Mouse (Mus musculus) C2C12 (cell line): ENCODE measurements around the gene Ado. TPM values are rescaled to one million over a fixed set of nuclear protein-coding genes. Genes with fewer than 3 reads are reported as not detected.
A peak's percentile ranks its signal among the peaks of the same experiment; 100 is the strongest.

ENCODE experiments used
- H3K27me3 ChIP-seq: one replicate; pipeline ENCODE4 v1.6.1; 2011; ENCODE audit not compliant: control insufficient read depth, insufficient read depth, insufficient read length
- H3K36me3 ChIP-seq: one replicate; pipeline ENCODE4 v1.6.1; 2011; ENCODE audit not compliant: control insufficient read depth, insufficient read depth
- H3K4me3 ChIP-seq: one replicate; pipeline ENCODE4 v1.5.1; 2011; ENCODE audit warnings: mild to moderate bottlenecking, control low read depth; ENCODE audit not compliant: poor library complexity, insufficient read depth, severe bottlenecking
- H3K79me2 ChIP-seq: one replicate; pipeline ENCODE4 v1.6.1; 2011; ENCODE audit not compliant: control insufficient read depth, insufficient read depth
- H3K79me3 ChIP-seq: one replicate; pipeline ENCODE4 v1.6.1; 2011; ENCODE audit warnings: low read depth, control low read depth
- H3ac ChIP-seq: one replicate; pipeline ENCODE3; 2011; ENCODE audit warnings: low read depth; ENCODE audit not compliant: control insufficient read depth, insufficient read length
- CEBPB ChIP-seq: IDR thresholded peaks from one replicate; pipeline ENCODE4 v1.6.1; 2011; ENCODE audit warnings: low read depth, mild to moderate bottlenecking, control low read depth, moderate library complexity
- CTCF ChIP-seq: IDR thresholded peaks from one replicate; pipeline ENCODE4 v1.5.1; 2011; ENCODE audit not compliant: control insufficient read depth, insufficient read depth, insufficient read length
- FOSL1 ChIP-seq: IDR thresholded peaks from one replicate; pipeline ENCODE4 v1.8.0; 2011; ENCODE audit warnings: mild to moderate bottlenecking, low read length; ENCODE audit not compliant: poor library complexity, insufficient read depth, severe bottlenecking
- MAX ChIP-seq: IDR thresholded peaks from one replicate; pipeline ENCODE4 v1.6.1; 2011; ENCODE audit warnings: mild to moderate bottlenecking, control low read depth
- MYOD1 ChIP-seq: IDR thresholded peaks from one replicate; pipeline ENCODE4 v1.6.1; 2011; ENCODE audit warnings: low read depth; ENCODE audit not compliant: control insufficient read depth, insufficient read length
- MYOG ChIP-seq: IDR thresholded peaks from one replicate; pipeline ENCODE4 v1.6.1; 2011; ENCODE audit not compliant: control insufficient read depth, insufficient read length; ENCODE audit errors: extremely low read depth
- USF1 ChIP-seq: IDR thresholded peaks from one replicate; pipeline ENCODE4 v1.6.1; 2011; ENCODE audit warnings: low read depth, mild to moderate bottlenecking, control low read depth, moderate library complexity
- polyA plus RNA-seq: library from polyadenylated mRNA; unstranded; fragments of >200 nt; fragmentation: generic; extraction: Trizol; gene quantifications from one replicate; pipeline ENCODE4 v1.2.1, GENCODE M21; 2012; ENCODE audit warnings: missing spikeins

The Ado gene
- polyA plus RNA-seq, 1 experiment = 26.3 TPM

DNA sequence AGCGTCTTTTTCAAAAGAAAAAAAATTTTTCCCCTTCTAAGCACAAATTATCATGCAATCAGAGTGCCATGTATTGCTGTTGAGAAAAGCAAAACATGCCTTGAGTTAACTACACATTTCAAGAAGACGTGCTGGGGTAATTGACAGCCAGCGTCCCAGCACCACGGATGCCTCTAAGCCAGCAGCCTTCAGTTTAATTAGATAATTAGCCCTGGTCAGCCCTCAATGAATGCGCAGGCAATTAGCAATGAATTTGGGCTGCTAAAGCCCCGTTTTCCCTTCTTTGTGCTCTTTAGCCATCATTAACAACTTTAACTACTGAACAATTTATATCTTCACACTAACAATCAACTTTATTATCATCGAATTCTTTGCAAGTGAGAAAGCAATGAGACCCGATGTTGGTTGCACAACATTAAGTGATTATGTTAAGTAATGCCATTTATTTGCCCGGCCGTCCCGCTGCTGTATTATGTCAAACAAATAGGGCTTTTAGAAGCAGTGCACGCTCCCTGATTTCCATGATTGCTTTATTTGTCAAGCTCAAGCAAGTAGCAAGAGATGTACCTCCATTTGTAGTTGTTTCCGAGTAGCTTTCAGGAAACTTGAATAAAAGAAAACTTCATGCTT, 11.1 kb upstream of the Ado start:
- H3K79me2 ChIP-seq = no peaks in the 10 kb centered on the region
- no peaks in the 10 kb centered on the region for H3K27me3 ChIP-seq
- H3ac ChIP-seq = no peak overlapping the region
- TF ChIP-seq MAX (no peak), USF1 (no peak), MYOG (no peak), FOSL1 (no peak), MYOD1 (no peak), CEBPB (no peak), CTCF (no peak)
- no peak overlapping the region for H3K4me3 ChIP-seq
- no peaks in the 10 kb centered on the region for H3K36me3 ChIP-seq
- H3K79me3 ChIP-seq = no peaks in the 10 kb centered on the region

DNA sequence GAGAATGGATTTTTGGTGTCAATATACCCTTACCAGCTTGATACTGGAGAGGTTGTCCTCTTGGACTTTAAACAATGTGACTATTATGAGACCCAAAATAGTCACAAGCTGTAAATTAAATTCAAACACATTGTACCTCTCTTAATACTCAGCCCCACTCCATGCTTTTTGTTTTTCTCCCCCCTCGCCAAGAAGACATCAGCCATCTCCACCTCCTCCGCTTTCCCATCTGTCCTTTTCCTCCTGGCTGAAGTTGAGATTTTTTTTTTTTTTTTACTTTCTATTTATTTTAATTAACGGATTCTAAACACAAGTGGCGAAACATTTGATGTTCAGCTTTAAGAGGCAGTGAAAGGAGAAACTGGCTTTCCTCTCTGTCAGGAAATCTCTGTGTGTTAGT, 9.3 kb upstream of the Ado start:
- no peaks in the 10 kb centered on the region for H3K27me3 ChIP-seq
- H3K4me3 ChIP-seq = no peak overlapping the region
- H3K79me3 ChIP-seq = no peaks in the 10 kb centered on the region
- no peak overlapping the region for H3ac ChIP-seq
- no peaks in the 10 kb centered on the region for H3K36me3 ChIP-seq
- TF ChIP-seq FOSL1 = no peak
- H3K79me2 ChIP-seq = peaks cover 7% of the 10 kb centered on the region

DNA sequence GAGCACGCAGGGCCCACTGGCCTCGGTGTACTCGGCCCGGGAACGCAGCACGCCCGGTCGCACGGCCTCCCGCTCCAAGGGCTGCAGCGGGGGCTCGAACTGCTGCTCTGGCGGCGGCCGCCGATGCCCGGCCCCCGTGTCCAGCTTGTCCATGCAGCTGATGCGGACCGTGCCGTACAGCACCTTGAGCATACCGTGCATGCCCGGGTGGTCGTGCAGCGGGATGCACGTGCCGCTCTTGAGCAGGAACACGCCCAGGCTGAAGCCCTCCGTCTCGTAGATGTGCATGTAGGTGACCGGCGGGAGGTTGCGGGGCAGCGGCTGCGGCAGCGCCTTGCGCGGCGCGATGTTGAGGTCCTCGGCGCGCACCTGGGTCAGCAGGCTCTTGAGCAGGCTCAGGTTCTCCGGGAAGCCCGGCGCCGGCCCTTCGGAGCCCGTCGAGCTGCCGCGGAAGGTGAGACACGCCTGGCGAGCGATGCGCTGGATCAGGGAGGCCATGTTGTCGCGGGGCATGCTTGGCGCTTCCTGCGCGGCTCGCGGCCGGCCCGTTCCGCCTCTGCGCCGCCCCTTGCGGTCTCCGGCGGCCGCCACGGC, 397 bp downstream of the Ado start:
- H3ac ChIP-seq = peak overlapping the region; percentile 84
- TF ChIP-seq MYOD1 = no peak
- no peak for TF ChIP-seq USF1
- TF ChIP-seq CTCF = no peak
- TF ChIP-seq CEBPB = no peak
- no peak for TF ChIP-seq MAX
- TF ChIP-seq FOSL1 = no peak
- no peak for TF ChIP-seq MYOG
- peaks cover 31% of the 10 kb centered on the region for H3K36me3 ChIP-seq
- no peaks in the 10 kb centered on the region for H3K27me3 ChIP-seq
- H3K79me3 ChIP-seq = peaks cover 48% of the 10 kb centered on the region
- peaks cover 82% of the 10 kb centered on the region for H3K79me2 ChIP-seq
- H3K4me3 ChIP-seq = peak overlapping the region; percentile 85

DNA sequence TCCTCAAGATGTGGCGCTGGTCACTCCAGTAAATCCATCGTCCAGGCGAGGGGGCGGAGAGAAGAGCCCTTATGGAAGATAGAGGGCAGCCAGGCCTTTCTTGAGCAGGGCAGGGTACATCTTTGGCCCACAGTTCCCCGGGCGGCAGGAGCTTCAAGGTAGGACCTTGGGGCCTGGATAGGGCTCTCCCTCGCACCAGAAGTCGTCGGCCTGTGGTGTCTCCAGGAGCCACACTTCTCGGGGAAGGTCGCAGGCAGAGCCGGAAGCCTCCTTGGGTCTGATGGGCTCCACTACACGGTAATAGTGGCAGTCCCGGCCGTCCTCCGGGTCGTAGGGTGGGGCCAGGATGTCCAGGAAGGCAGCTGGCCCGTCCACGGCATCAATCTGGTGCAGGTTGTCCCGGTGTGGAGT, 900 bp downstream of the Ado start:
- H3K79me3 ChIP-seq = peaks cover 48% of the 10 kb centered on the region
- peak overlapping the region; percentile 84 for H3ac ChIP-seq
- peak overlapping the region; percentile 85 for H3K4me3 ChIP-seq
- peaks cover 83% of the 10 kb centered on the region for H3K79me2 ChIP-seq
- TF ChIP-seq CTCF (no peak), MAX (no peak), MYOD1 (no peak), FOSL1 (no peak), CEBPB (no peak), MYOG (no peak)
- no peaks in the 10 kb centered on the region for H3K27me3 ChIP-seq
- peaks cover 31% of the 10 kb centered on the region for H3K36me3 ChIP-seq

DNA sequence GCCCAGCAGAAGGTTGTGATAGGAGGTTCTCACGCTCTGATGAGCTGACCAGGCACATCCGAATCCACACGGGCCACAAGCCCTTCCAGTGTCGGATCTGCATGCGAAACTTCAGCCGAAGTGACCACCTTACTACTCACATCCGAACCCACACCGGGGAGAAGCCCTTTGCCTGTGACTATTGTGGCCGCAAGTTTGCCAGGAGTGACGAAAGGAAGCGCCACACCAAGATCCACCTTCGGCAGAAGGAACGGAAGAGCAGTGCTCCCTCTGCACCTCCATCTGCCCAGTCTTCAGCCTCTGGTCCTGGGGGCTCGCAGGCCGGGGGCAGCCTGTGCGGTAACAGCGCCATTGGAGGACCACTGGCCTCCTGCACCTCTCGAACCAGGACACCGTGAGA, 8.2 kb downstream of the Ado start:
- peaks cover 27% of the 10 kb centered on the region for H3K79me2 ChIP-seq
- TF ChIP-seq MAX (no peak), CTCF (no peak), FOSL1 (no peak), MYOD1 (no peak), CEBPB (no peak)
- peaks cover 20% of the 10 kb centered on the region for H3K79me3 ChIP-seq
- H3ac ChIP-seq = no peak overlapping the region
- peaks cover 21% of the 10 kb centered on the region for H3K36me3 ChIP-seq
- no peaks in the 10 kb centered on the region for H3K27me3 ChIP-seq
- no peak overlapping the region for H3K4me3 ChIP-seq

DNA sequence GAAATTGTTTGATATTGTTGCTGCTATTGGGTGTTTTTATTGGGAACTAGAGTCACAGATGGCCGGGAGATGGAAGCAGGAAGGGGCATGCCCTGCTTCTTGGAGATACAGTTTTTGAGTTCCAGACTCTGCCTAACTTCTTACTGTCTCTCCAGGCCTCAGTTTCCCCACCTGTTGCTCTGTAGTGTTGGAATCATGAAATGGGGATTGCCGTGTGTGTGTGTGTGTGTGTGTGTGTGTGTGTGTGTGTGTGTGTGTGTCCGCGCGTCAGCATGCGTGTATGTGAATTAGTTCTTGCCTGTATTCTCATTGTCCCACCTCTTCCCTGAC, 9.4 kb downstream of the Ado start:
- no peak overlapping the region for H3ac ChIP-seq
- TF ChIP-seq USF1 (no peak), MYOD1 (no peak), CEBPB (no peak), MAX (no peak), CTCF (no peak), MYOG (no peak), FOSL1 (no peak)
- H3K36me3 ChIP-seq = peaks cover 9% of the 10 kb centered on the region
- peaks cover 15% of the 10 kb centered on the region for H3K79me2 ChIP-seq
- peak overlapping the region; percentile 47 for H3K4me3 ChIP-seq
- peaks cover 8% of the 10 kb centered on the region for H3K79me3 ChIP-seq
- H3K27me3 ChIP-seq = no peaks in the 10 kb centered on the region
